Mouse (Mus musculus): ENCODE data around the gene Hist1h2ap. TPM values are rescaled to one million over a fixed set of nuclear protein-coding genes. Genes with fewer than 3 reads are reported as not detected.
"Not testable (repeated sequence)": the region's sequence is repeated elsewhere in the genome, so short reads cannot be mapped to it uniquely, and the experiment has no call there.

The Hist1h2ap gene
- polyA plus RNA-seq, 1 experiment from 2014 or later, result 2,904 TPM

GRCm38 (mm10) chr13:21840508-21840907, 7.2 kb upstream of the Hist1h2ap start:
- not testable (repeated sequence) for H3K27me3 ChIP-seq; H3K9ac ChIP-seq; ATAC-seq (ENCODE audit: insufficient number of reproducible peaks, low FRiP score, low TSS enrichment, low read depth); H3K36me3 ChIP-seq; H3K27ac ChIP-seq; H3K9me3 ChIP-seq; H3K4me2 ChIP-seq; H3K4me1 ChIP-seq; H3K4me3 ChIP-seq
- WGBS, result no CpG with 5 or more reads among the region's 4 CpGs

GRCm38 (mm10) chr13:21831418-21832394, 1.6 kb downstream of the Hist1h2ap start, which contains the start of gene Hist1h4n:
Gene Hist1h4n, minus strand, starts transcription at chr13:21832196.
- H3K9ac ChIP-seq, H3K27me3 ChIP-seq, H3K4me1 ChIP-seq, H3K9me3 ChIP-seq, H3K36me3 ChIP-seq, H3K27ac ChIP-seq: not testable (repeated sequence)
- Histone ChIP-seq H3K4me3 (peak within 1 kb of the TSS; percentile 25; the same call in 1 of the 2 replicates), H3K4me2 (peak within 1 kb of the TSS; percentile 33)
- WGBS, result under 1% methylated on average over 26 of the region's 58 CpGs
- peak; percentile 87 for ATAC-seq (ENCODE audit: insufficient number of reproducible peaks, low FRiP score, low TSS enrichment, low read depth)

- 87% methylated on average over 10 of the region's 10 CpGs for WGBS
- H3K4me2 ChIP-seq, result no peak overlapping the region
These were observed 3.0 kb downstream of the Hist1h2ap start for GRCm38 (mm10) chr13:21830344-21830743.

GRCm38 (mm10) chr13:21828511-21828910, 4.8 kb downstream of the Hist1h2ap start:
- Histone ChIP-seq H3K4me2 (no peak overlapping the region), H3K4me3 (no peak overlapping the region), H3K36me3 (no peaks in the 10 kb centered on the region), H3K9me3 (no peaks in the 10 kb centered on the region), H3K9ac (no peak overlapping the region), H3K27me3 (no peaks in the 10 kb centered on the region), H3K27ac (no peak overlapping the region), H3K4me1 (no peaks in the 10 kb centered on the region)
- ATAC-seq (ENCODE audit: insufficient number of reproducible peaks, low FRiP score, low TSS enrichment, low read depth), result no peak
- 82% methylated on average over 3 of the region's 3 CpGs for WGBS

More at GRCm38 (mm10) chr13:21830344-21830743, 3.0 kb downstream of the Hist1h2ap start:
- no peaks in the 10 kb centered on the region for H3K27me3 ChIP-seq
- H3K4me3 ChIP-seq, result no peak overlapping the region
- H3K27ac ChIP-seq, result no peak overlapping the region
- ATAC-seq (ENCODE audit: insufficient number of reproducible peaks, low FRiP score, low TSS enrichment, low read depth), result no peak
- no peaks in the 10 kb centered on the region for H3K36me3 ChIP-seq
- H3K9ac ChIP-seq, result no peak overlapping the region
- H3K4me1 ChIP-seq, result no peaks in the 10 kb centered on the region
- H3K9me3 ChIP-seq, result no peaks in the 10 kb centered on the region

- not testable (repeated sequence) for H3K4me2 ChIP-seq; H3K27me3 ChIP-seq; H3K4me1 ChIP-seq; H3K27ac ChIP-seq; H3K36me3 ChIP-seq; H3K4me3 ChIP-seq; ATAC-seq (ENCODE audit: insufficient number of reproducible peaks, low FRiP score, low TSS enrichment, low read depth); H3K9me3 ChIP-seq; H3K9ac ChIP-seq
- WGBS, result 73% methylated on average over 8 of the region's 16 CpGs
These were observed 13.0 kb downstream of the Hist1h2ap start for GRCm38 (mm10) chr13:21820082-21820890.

- H3K27me3 ChIP-seq, H3K4me1 ChIP-seq, H3K36me3 ChIP-seq, H3K27ac ChIP-seq, H3K9ac ChIP-seq, H3K9me3 ChIP-seq: not testable (repeated sequence)
- Histone ChIP-seq H3K4me3 (peak overlapping the region; percentile 19), H3K4me2 (peak overlapping the region; percentile 33)
- peak; percentile 40; the same call in 1 of the 2 replicates for ATAC-seq (ENCODE audit: insufficient number of reproducible peaks, low FRiP score, low TSS enrichment, low read depth)
- WGBS, result 0% methylated on average over 14 of the region's 14 CpGs
These were observed 21.2 kb downstream of the Hist1h2ap start for GRCm38 (mm10) chr13:21812092-21812491.

GRCm38 (mm10) chr13:21811539-21811938, 21.8 kb downstream of the Hist1h2ap start, which contains the start of gene Hist1h4m:
Gene Hist1h4m, plus strand, starts transcription at chr13:21811746.
- not testable (repeated sequence) for H3K9ac ChIP-seq, H3K27ac ChIP-seq, H3K9me3 ChIP-seq, H3K36me3 ChIP-seq, H3K27me3 ChIP-seq, H3K4me1 ChIP-seq
- peak within 1 kb of the TSS; percentile 33 for H3K4me2 ChIP-seq
- peak; percentile 59 for ATAC-seq (ENCODE audit: insufficient number of reproducible peaks, low FRiP score, low TSS enrichment, low read depth)
- no CpG with 5 or more reads among the region's 24 CpGs for WGBS
- peak within 1 kb of the TSS; percentile 19 for H3K4me3 ChIP-seq

- not testable (repeated sequence) for H3K4me3 ChIP-seq; H3K27me3 ChIP-seq; ATAC-seq (ENCODE audit: insufficient number of reproducible peaks, low FRiP score, low TSS enrichment, low read depth); H3K4me1 ChIP-seq; H3K36me3 ChIP-seq; H3K4me2 ChIP-seq; H3K9ac ChIP-seq; H3K27ac ChIP-seq; H3K9me3 ChIP-seq
- WGBS, result no CpG with 5 or more reads among the region's 8 CpGs
These were observed 22.2 kb downstream of the Hist1h2ap start for GRCm38 (mm10) chr13:21811074-21811473.

- not testable (repeated sequence) for H3K4me2 ChIP-seq, H3K9me3 ChIP-seq, H3K27ac ChIP-seq, H3K36me3 ChIP-seq, H3K9ac ChIP-seq, H3K27me3 ChIP-seq, H3K4me3 ChIP-seq, H3K4me1 ChIP-seq
- ATAC-seq (ENCODE audit: insufficient number of reproducible peaks, low FRiP score, low TSS enrichment, low read depth), result peak; percentile 96
- no CpG with 5 or more reads among the region's 23 CpGs for whole genome bisulfite sequencing
These were observed 23.2 kb downstream of the Hist1h2ap start, which contains the start of the genes Hist1h2bq and Hist1h2ao for GRCm38 (mm10) chr13:21810073-21810472. Gene Hist1h2bq, minus strand, starts transcription at chr13:21810197. Gene Hist1h2ao, plus strand, starts transcription at chr13:21810465.

GRCm38 (mm10) chr13:21803058-21803457, 30.2 kb downstream of the Hist1h2ap start:
- H3K36me3 ChIP-seq, H3K27ac ChIP-seq, H3K4me2 ChIP-seq, H3K9me3 ChIP-seq, H3K4me3 ChIP-seq, H3K4me1 ChIP-seq, H3K27me3 ChIP-seq, H3K9ac ChIP-seq: not testable (repeated sequence)
- WGBS, result no CpG with 5 or more reads among the region's 4 CpGs
- peak; percentile 14; the same call in 1 of the 2 replicates for ATAC-seq (ENCODE audit: insufficient number of reproducible peaks, low FRiP score, low TSS enrichment, low read depth)

GRCm38 (mm10) chr13:21797163-21797562, 36.1 kb downstream of the Hist1h2ap start:
- not testable (repeated sequence) for H3K27ac ChIP-seq; ATAC-seq (ENCODE audit: insufficient number of reproducible peaks, low FRiP score, low TSS enrichment, low read depth); H3K4me1 ChIP-seq; H3K27me3 ChIP-seq; H3K9me3 ChIP-seq; H3K4me2 ChIP-seq; H3K36me3 ChIP-seq; H3K9ac ChIP-seq; H3K4me3 ChIP-seq

- 87% methylated on average over 7 of the region's 7 CpGs for WGBS
- ATAC-seq (ENCODE audit: insufficient number of reproducible peaks, low FRiP score, low TSS enrichment, low read depth), result no peak
- Histone ChIP-seq H3K36me3 (no peaks in the 10 kb centered on the region), H3K4me1 (peaks cover 4% of the 10 kb centered on the region), H3K27me3 (no peaks in the 10 kb centered on the region), H3K4me3 (no peak overlapping the region), H3K9me3 (no peaks in the 10 kb centered on the region), H3K9ac (no peak overlapping the region), H3K4me2 (no peak overlapping the region), H3K27ac (no peak overlapping the region)
These were observed 37.7 kb downstream of the Hist1h2ap start for GRCm38 (mm10) chr13:21795584-21795983.
